Mouse (Mus musculus): ENCODE measurements around the gene Bhlhe23.

GRCm38 (mm10) chr2:180796008-180796407 lies 19.3 kb upstream of the Bhlhe23 start:
- TF ChIP-seq CTCF (IDR thresholded peaks at IDR 0.05; ENCODE audit: low read depth) (peak; percentile 38; the same call in 1 of the 2 replicates), EP300 (IDR thresholded peaks at IDR 0.05; ENCODE audit: low read depth) (no peak)

All from liver, embryonic 14.5 days (tissue).